Mouse (Mus musculus) heart, adult 2 months (tissue): ENCODE data around the gene Ube2cbp. TPM values are rescaled to one million over a fixed set of nuclear protein-coding genes. Genes with fewer than 3 reads are reported as not detected.

ENCODE experiments used
- DNase-seq, 2 experiments: peaks; one replicate each; pipeline ENCODE4 v3.0.0; 2021
- H3K27ac ChIP-seq: fragments of 200-600 bp; 2 replicates; pipeline ENCODE4 v1.8.1; 2022
- H3K27me3 ChIP-seq: fragments of 200-500 bp; 2 replicates; pipeline ENCODE4 v1.6.1; 2012; ENCODE audit warnings: mild to moderate bottlenecking, low read length, inconsistent platforms, mixed read lengths; ENCODE audit not compliant: control insufficient read depth, insufficient read depth
- H3K36me3 ChIP-seq: fragments of 200-500 bp; 2 replicates; pipeline ENCODE4 v1.6.1; 2012; ENCODE audit warnings: low read length, inconsistent platforms; ENCODE audit not compliant: control insufficient read depth, insufficient read depth
- H3K4me1 ChIP-seq: fragments of 200-500 bp; 2 replicates; pipeline ENCODE4 v1.6.1; 2011; ENCODE audit warnings: low read length; ENCODE audit not compliant: control insufficient read depth, insufficient read depth
- H3K4me3 ChIP-seq: fragments of 200-600 bp; 2 replicates; pipeline ENCODE4 v1.8.1; 2022
- H3K79me2 ChIP-seq: fragments of 200-500 bp; replicated peaks from 2 replicates; pipeline ENCODE4 v1.6.1; 2012; ENCODE audit warnings: mild to moderate bottlenecking, inconsistent platforms, low read length, moderate library complexity, mixed read lengths; ENCODE audit not compliant: control insufficient read depth, insufficient read depth
- H3K9ac ChIP-seq: fragments of 200-500 bp; 2 replicates; pipeline ENCODE4 v1.6.1; 2012; ENCODE audit warnings: low read depth, mild to moderate bottlenecking, control low read depth, inconsistent platforms, low read length, mixed read lengths
- CTCF ChIP-seq: fragments of 200-600 bp; IDR thresholded peaks from 2 replicates; pipeline ENCODE4 v1.8.1; 2022; ENCODE audit warnings: antibody characterized with exemption, mild to moderate bottlenecking, moderate library complexity
- EP300 ChIP-seq: fragments of 200-500 bp; IDR thresholded peaks from 2 replicates; pipeline ENCODE4 v1.6.1; 2011; ENCODE audit warnings: low read depth, low read length, control low read depth; ENCODE audit not compliant: insufficient read depth
- POLR2A ChIP-seq: fragments of 200-500 bp; IDR thresholded peaks from 2 replicates; pipeline ENCODE4 v1.6.1; 2011; ENCODE audit warnings: mild to moderate bottlenecking, low read depth, low read length, control low read depth; ENCODE audit not compliant: insufficient read depth
- WGBS: fragments of 180-500 bp; shearing (Covaris S2); methylation state at CpG from one replicate; pipeline ENCODE4 v1.1.7; 2018; 5-methylcytosine and 5-hydroxymethylcytosine counted together
- intact Hi-C: fragments of 180-260 bp; cut with DNase I; formaldehyde crosslinking; loops from one replicate; pipeline ENCODE4 v1.15.1; 2025
- polyA plus RNA-seq: library from polyadenylated mRNA; depleted of rRNA; stranded (reverse); fragments of >200 nt; gene quantifications from 2 replicates; pipeline ENCODE4 v1.2.3, GENCODE M21; 2012
- total RNA-seq, 2 experiments: library from RNA; stranded (reverse); gene quantifications; 2 replicates each; pipeline ENCODE4 v1.2.3; 2021

Gene Ube2cbp
- total and polyA plus RNA-seq, 3 experiments, result 0.64 to 1.5 (median 0.84) TPM

DNA sequence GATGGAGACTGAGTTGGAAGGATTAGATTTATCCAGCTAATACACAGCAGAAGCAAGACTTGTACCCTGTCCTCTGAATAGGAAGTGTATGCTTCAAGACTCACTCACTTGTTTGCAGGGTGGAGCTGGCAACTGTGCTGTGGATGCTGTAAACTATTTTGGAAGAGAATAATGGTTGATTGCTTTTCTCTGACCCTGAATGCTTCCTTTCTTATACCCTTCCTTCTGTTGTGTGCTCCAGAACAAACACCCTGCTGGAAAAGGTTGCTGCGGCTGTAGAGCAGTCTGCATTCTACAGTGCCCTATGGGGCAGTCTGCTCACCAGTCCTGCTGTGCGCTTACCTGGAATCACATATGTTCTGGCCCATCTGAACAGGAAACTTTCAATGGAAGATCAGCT is 27.0 kb upstream of the Ube2cbp start:
- Histone ChIP-seq H3K4me3 (no peak overlapping the region), H3K27ac (no peak overlapping the region), H3K79me2 (no peaks in the 10 kb centered on the region), H3K9ac (no peak overlapping the region), H3K4me1 (no peaks in the 10 kb centered on the region), H3K36me3 (no peaks in the 10 kb centered on the region; the same call in 1 of the 2 replicates), H3K27me3 (no peaks in the 10 kb centered on the region)
- intact Hi-C loops, result no loop called here
- TF ChIP-seq CTCF (no peak), EP300 (no peak), POLR2A (no peak)
- 92% methylated on average over 2 of the region's 2 CpGs for WGBS
- DNase-seq, result no peak

DNA sequence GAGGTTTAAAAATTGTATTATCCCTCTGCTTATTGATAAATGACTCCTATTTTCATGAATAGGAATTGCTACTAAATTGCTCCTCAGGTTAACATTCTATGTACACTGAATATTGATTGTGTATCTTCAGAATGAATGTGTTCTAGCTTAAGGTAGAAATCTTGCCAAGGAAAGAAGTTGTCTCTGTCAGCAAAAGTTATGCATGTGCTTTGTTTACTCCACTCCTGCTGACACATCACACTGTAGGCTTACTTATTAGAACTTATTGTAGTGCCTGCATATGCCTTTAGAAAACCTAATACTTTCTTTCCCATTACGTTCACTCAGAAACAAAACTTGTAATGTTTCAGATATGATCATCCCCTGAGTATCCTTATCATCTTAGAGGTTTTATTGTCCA is 17.5 kb upstream of the Ube2cbp start:
- Histone ChIP-seq H3K27me3 (no peaks in the 10 kb centered on the region), H3K9ac (no peak overlapping the region), H3K4me1 (peaks cover 9% of the 10 kb centered on the region), H3K27ac (no peak overlapping the region), H3K4me3 (no peak overlapping the region), H3K36me3 (peaks cover 10% of the 10 kb centered on the region), H3K79me2 (no peaks in the 10 kb centered on the region; the same call in 1 of the 2 replicates)
- DNase-seq, result no peak
- no peak for TF ChIP-seq CTCF
- no peak for TF ChIP-seq POLR2A
- no peak for TF ChIP-seq EP300
- 83% methylated on average over 1 of the region's 1 CpGs for WGBS
- intact Hi-C loops, result no loop called here

GRCm38 (mm10) chr9:86478414-86479093 is 13.8 kb upstream of the Ube2cbp start:
- H3K79me2 ChIP-seq, result peaks cover 1% of the 10 kb centered on the region
- 43% methylated on average over 5 of the region's 5 CpGs for WGBS
- intact Hi-C loops, result no loop called here
- H3K4me1 ChIP-seq, result peaks cover 11% of the 10 kb centered on the region
- peaks cover 5% of the 10 kb centered on the region for H3K36me3 ChIP-seq
- no peaks in the 10 kb centered on the region for H3K27me3 ChIP-seq
- H3K9ac ChIP-seq, result no peak overlapping the region
- H3K27ac ChIP-seq, result no peak overlapping the region
- TF ChIP-seq EP300 (no peak), POLR2A (no peak), CTCF (no peak)
- no peak for DNase-seq
- no peak overlapping the region for H3K4me3 ChIP-seq

DNA sequence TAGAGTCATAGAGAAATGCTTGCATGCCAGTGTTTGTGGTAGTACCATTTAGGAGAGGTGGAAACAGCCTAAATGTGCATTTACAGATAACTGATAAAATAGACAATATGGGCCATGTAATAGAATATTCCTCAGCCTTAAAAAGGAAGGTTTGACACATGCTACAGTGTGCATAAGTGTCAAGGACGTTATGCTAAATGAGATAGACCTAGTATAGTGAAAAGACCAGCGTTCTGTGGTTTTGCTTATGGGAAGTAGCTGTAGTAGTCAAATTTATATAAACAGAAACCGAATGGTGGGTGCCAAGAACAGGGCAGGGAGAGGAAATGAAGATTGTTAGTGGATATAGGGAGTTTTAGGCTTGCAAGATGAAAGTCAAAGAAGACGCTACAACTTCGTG is 12.0 kb upstream of the Ube2cbp start:
- no peak overlapping the region for H3K4me3 ChIP-seq
- H3K9ac ChIP-seq, result no peak overlapping the region
- peaks cover 11% of the 10 kb centered on the region for H3K4me1 ChIP-seq
- intact Hi-C loops, result no loop called here
- H3K79me2 ChIP-seq, result peaks cover 1% of the 10 kb centered on the region
- H3K27me3 ChIP-seq, result no peaks in the 10 kb centered on the region
- whole genome bisulfite sequencing, result 44% methylated on average over 5 of the region's 5 CpGs
- no peak for DNase-seq
- TF ChIP-seq CTCF, result no peak
- peaks cover 5% of the 10 kb centered on the region for H3K36me3 ChIP-seq
- no peak overlapping the region for H3K27ac ChIP-seq

DNA sequence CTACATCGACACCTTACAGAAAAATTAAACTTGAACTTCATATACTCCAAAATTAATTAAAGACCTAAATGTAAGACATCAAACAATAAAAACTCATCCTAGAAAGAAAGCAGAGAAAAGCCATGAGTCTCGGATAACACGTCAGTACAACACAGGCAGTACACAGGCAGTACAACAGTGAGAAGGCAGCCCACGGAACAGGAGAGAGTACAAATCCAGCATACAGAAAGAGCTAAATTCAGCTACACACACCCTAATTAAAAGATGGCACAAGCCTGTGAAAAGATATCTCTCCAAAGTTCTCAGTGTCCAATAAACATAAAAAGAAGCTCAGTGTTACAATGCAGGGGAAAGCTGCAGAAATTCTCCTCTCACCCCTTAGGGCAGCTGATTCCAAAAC is 11.2 kb upstream of the Ube2cbp start:
- H3K9ac ChIP-seq, result no peak overlapping the region
- intact Hi-C loops, result no loop called here
- no peak for DNase-seq
- no peaks in the 10 kb centered on the region for H3K27me3 ChIP-seq
- WGBS, result 94% methylated on average over 4 of the region's 4 CpGs
- no peak overlapping the region for H3K27ac ChIP-seq
- H3K79me2 ChIP-seq, result peaks cover 1% of the 10 kb centered on the region
- peaks cover 11% of the 10 kb centered on the region for H3K4me1 ChIP-seq
- no peak overlapping the region for H3K4me3 ChIP-seq
- TF ChIP-seq EP300, result no peak
- no peak for TF ChIP-seq CTCF
- TF ChIP-seq POLR2A, result no peak
- H3K36me3 ChIP-seq, result peaks cover 5% of the 10 kb centered on the region

DNA sequence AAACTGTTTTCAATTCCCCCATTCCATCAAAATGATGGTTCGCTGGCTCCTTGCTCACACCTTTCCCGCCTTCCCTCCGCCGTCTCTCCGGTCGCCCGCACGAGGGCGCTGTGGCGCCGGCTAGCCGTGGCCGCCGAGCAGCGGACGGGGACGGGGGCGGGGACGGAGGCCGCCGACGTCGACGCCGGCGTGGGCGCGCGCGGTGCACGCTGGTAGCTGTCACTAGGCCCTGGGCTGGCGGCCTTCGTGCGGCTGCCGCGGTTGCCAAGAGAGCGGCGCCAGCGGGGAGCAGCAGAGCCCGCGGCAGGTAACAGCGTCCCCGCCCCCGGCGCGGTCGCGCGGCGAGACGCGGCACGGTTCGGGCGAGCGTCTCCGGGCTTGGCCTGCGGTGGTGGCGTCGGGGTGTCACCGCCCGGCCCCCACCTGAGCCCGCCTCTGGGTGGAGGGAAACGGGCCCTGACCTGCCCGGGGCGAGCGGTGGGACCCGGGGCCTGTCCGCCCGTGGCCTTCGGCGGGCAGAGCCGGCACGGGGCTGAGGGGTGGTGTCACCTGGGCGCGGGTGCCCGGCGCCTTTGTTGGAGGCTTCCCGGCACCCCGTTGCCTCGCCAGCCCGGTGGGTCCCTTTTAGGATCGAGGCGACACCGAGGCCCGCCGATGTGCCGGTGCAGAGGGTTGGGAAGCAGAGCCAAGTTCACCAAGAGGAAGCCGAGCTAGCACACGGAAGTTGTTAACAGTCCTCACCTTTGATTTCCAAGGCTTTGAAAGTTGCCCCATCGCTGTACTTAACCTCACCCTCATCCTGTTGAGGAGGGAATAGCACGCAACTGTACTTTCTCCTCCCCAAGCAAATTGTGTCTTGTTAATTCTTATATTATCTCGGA is 2.5 kb upstream of the Ube2cbp start, which contains the start of gene Dop1a:
TSS of gene Dop1a (plus strand) at position 165 of the 881 bp plus-strand sequence.
- under 1% methylated on average over 93 of the region's 93 CpGs for WGBS
- H3K36me3 ChIP-seq, result peaks cover 2% of the 10 kb centered on the region; the same call in 1 of the 2 replicates
- peak; percentile 94 for DNase-seq
- intact Hi-C loops, result loop anchor here (2.0 kb wide), 1 partner anchor 104 kb away; the partner anchor contains the start of genes Pgm3 and Rwdd2a
- no peaks in the 10 kb centered on the region; the same call in 1 of the 2 replicates for H3K79me2 ChIP-seq
- peak within 1 kb of the TSS; percentile 87 for H3K9ac ChIP-seq
- peak within 1 kb of the TSS; percentile 93 for H3K27ac ChIP-seq
- TF ChIP-seq CTCF, result peak; percentile 99
- TF ChIP-seq EP300, result 0 out of 2 replicates have a peak, but pooled peaks have one; percentile 51
- TF ChIP-seq POLR2A, result peak; percentile 43; the same call in 1 of the 2 replicates
- no peaks in the 10 kb centered on the region for H3K27me3 ChIP-seq
- peak within 1 kb of the TSS; percentile 85 for H3K4me3 ChIP-seq
- H3K4me1 ChIP-seq, result no peaks in the 10 kb centered on the region
